Mouse (Mus musculus): ENCODE measurements around the gene Zcchc7.

Gene Zcchc7

GRCm38 (mm10) chr4:44755553-44756133 lies at the start of gene Zcchc7:
Gene Zcchc7 (plus strand): TSS chr4:44755877.
- no peak for DNase-seq (ENCODE audit: low read depth, low spot score)

GRCm38 (mm10) chr4:44705967-44706366 lies 49.7 kb upstream of the Zcchc7 start:
- no peak for DNase-seq (ENCODE audit: low read depth, low spot score)

- no peak for DNase-seq (ENCODE audit: low read depth, low spot score)
Measured at GRCm38 (mm10) chr4:44706865-44707264, 48.8 kb upstream of the Zcchc7 start.

GRCm38 (mm10) chr4:44708311-44708710 lies 47.4 kb upstream of the Zcchc7 start:
- no peak for DNase-seq (ENCODE audit: low read depth, low spot score)

- no peak for DNase-seq (ENCODE audit: low read depth, low spot score)
Measured at GRCm38 (mm10) chr4:44709091-44709695, 46.5 kb upstream of the Zcchc7 start.

- DNase-seq (ENCODE audit: low read depth, low spot score) = no peak
Measured at GRCm38 (mm10) chr4:44709740-44710700, 45.7 kb upstream of the Zcchc7 start, which contains the start of gene Pax5. Gene Pax5 (minus strand): TSS chr4:44710487.

GRCm38 (mm10) chr4:44710701-44711097 lies 45.0 kb upstream of the Zcchc7 start:
- DNase-seq (ENCODE audit: low read depth, low spot score) = no peak

- no peak for DNase-seq (ENCODE audit: low read depth, low spot score)
Measured at GRCm38 (mm10) chr4:44711136-44711900, 44.4 kb upstream of the Zcchc7 start.

- DNase-seq (ENCODE audit: low read depth, low spot score) = no peak
Measured at GRCm38 (mm10) chr4:44712051-44712700, 43.5 kb upstream of the Zcchc7 start.

- no peak for DNase-seq (ENCODE audit: low read depth, low spot score)
Measured at GRCm38 (mm10) chr4:44712786-44713553, 42.7 kb upstream of the Zcchc7 start.

- no peak for DNase-seq (ENCODE audit: low read depth, low spot score)
Measured at GRCm38 (mm10) chr4:44713554-44714051, 42.1 kb upstream of the Zcchc7 start.

GRCm38 (mm10) chr4:44714111-44714621 lies 41.5 kb upstream of the Zcchc7 start:
- no peak for DNase-seq (ENCODE audit: low read depth, low spot score)

GRCm38 (mm10) chr4:44715621-44716160 lies 40.0 kb upstream of the Zcchc7 start:
- no peak for DNase-seq (ENCODE audit: low read depth, low spot score)

- no peak for DNase-seq (ENCODE audit: low read depth, low spot score)
Measured at GRCm38 (mm10) chr4:44716391-44716790, 39.3 kb upstream of the Zcchc7 start.

- no peak for DNase-seq (ENCODE audit: low read depth, low spot score)
Measured at GRCm38 (mm10) chr4:44717676-44718075, 38.0 kb upstream of the Zcchc7 start.

- no peak for DNase-seq (ENCODE audit: low read depth, low spot score)
Measured at GRCm38 (mm10) chr4:44720046-44720445, 35.6 kb upstream of the Zcchc7 start.

- DNase-seq (ENCODE audit: low read depth, low spot score) = no peak
Measured at GRCm38 (mm10) chr4:44721237-44721636, 34.4 kb upstream of the Zcchc7 start.

GRCm38 (mm10) chr4:44740471-44740870 lies 15.2 kb upstream of the Zcchc7 start:
- DNase-seq (ENCODE audit: low read depth, low spot score) = no peak

GRCm38 (mm10) chr4:44756134-44756951 lies 666 bp downstream of the Zcchc7 start:
- DNase-seq (ENCODE audit: low read depth, low spot score) = peak; percentile 98

All from brain, adult 2 months (tissue).